Mouse (Mus musculus): Measurements from ENCODE around the gene Tpp1.
"Not testable (repeated sequence)": the region's sequence is repeated elsewhere in the genome, so short reads cannot be mapped to it uniquely, and the experiment has no call there.

Gene Tpp1

GRCm38 (mm10) chr7:105762517-105763270, 10.7 kb upstream of the Tpp1 start:
- DNase-seq (ENCODE audit: inconsistent age in 2 of 2, low spot score in 1 of 2): no peak

GRCm38 (mm10) chr7:105761813-105762484, 9.9 kb upstream of the Tpp1 start:
- DNase-seq (ENCODE audit: inconsistent age in 2 of 2, low spot score in 1 of 2): peak in 1 of 2 experiments; percentile 54

GRCm38 (mm10) chr7:105753281-105753680, 1.2 kb upstream of the Tpp1 start:
- DNase-seq (ENCODE audit: inconsistent age in 2 of 2, low spot score in 1 of 2): no peak

DNA sequence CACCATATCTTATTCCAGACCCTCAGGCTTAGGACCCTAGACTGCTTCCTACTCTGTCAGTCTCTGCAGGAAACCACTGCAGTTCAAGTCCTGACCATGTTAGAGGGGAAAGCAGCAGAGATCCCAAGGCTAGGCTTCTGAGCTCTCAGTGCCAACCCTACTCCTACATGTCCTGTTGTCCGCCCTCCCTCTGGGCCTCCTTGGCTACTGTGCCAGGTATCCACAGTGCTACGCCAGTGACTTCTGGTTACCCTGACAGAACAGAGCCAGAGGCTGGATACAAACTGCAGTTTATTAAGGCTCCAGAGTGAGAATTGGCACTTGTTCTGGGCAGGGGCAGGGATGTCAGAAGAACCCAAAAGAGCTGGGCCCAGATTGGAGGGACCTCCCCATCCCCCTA, 681 bp upstream of the Tpp1 start:
- peak in 1 of 2 experiments; percentile 51 for DNase-seq (ENCODE audit: inconsistent age in 2 of 2, low spot score in 1 of 2)

DNA sequence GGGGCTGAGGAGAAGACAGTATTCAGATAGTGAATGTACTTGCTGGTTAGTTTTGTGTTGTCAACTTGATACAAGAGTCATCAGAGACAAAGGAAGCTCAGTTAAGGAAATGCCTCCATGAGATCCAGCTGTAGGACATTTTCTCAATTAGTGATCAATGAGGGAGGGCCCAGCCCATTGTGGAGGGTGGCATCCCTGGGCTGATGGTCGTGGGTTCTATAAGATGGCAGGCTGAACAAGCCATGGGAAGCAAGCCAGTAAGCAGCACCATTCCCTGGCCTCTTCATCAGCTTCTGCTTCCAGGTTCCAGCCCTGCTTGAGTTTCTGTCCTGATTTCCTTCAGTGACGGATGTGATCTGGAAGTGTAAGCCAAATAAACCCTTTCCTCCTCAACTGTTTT, 4.3 kb downstream of the Tpp1 start:
- DNase-seq (ENCODE audit: inconsistent age in 2 of 2, low spot score in 1 of 2): no peak

DNA sequence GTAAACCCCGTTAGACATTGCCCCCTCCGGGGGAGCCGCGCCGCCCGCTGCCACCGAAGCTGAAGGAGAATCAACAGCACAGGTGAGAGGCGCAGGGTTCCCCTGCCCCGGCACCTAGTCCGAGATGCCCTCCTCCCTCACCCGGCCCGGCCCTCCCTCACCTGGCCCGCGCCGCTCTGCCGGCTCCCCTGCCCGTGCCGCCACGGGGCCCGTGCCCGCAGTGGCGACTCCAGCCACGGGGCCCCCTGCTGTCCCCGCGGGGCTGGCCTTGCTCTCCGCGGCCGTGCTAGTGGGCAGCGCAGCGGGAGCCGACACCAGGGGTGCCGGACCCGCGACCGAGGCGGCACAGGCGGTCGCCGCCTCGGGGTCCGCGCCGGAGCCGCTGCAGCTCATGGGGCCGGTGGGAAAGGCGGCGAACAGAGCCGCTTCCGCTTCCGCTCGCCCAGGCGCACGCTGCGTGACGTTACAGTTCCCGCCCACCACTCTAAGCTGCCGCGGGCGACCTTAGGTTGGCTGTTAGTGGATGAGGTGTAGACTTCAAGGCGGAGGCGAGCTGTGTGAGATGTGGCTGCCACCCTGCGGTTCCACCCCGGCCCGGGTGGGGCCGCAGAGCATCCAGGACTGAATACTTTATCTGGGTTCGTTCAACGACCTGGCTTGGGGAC, 8.0 kb downstream of the Tpp1 start, which contains the start of gene Taf10:
Gene Taf10 (minus strand): TSS at position 436 of the 665 bp plus-strand sequence.
- DNase-seq (ENCODE audit: inconsistent age in 2 of 2, low spot score in 1 of 2): peak; percentile 90 to 96

DNA sequence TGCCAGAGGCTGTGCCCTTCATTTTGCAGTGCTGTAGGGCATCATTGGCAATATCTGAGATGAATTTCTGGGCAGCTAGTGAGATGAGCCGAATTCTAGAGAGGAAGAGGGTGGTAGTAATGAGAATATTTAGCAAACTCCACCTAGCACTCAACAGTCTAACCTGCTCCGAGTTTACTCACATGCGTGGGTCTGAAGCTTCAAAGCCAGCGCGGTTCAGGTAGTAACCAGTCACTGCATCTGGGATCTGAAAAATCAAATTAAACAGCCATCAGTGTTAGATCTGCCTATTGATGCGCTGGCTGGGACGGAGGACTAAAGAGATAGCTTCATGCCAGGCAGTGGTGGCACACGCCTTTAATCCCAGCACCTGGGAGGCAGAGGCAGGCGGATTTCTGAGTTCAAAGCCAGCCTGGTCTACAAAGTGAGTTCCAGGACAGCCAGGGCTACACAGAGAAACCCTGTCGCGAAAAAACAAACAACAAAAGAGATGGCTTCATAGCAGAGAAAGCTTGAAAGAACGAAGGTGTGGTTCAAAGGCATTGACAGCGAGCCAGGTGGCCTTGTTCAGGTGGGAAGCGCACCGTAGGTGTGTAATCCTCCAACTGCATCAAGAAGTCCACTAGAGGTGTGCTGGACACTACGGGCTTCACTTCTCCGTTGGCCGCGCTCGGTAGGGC, 8.6 kb downstream of the Tpp1 start:
- not testable (repeated sequence) for DNase-seq (ENCODE audit: inconsistent age in 2 of 2, low spot score in 1 of 2)

- DNase-seq (ENCODE audit: inconsistent age in 2 of 2, low spot score in 1 of 2): peak in 1 of 2 experiments; percentile 44
These were observed 9.4 kb downstream of the Tpp1 start for GRCm38 (mm10) chr7:105742539-105743215.

DNA sequence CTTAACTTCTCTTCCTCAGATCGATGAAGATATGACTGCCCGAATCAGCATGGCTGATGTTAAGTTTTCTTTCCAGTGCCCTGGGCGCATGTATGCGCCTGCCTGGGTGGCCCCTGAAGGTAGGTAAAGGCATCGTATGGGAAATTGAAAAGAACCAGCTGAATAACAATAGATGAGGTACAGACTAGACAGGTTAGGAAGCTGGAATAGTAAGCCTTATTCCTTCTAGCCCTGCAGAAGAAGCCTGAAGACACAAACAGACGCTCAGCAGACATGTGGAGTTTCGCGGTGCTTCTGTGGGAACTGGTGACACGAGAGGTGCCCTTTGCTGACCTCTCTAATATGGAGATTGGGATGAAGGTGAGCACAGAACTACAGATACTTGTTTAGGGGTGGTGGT, 10.1 kb downstream of the Tpp1 start:
- no peak for DNase-seq (ENCODE audit: inconsistent age in 2 of 2, low spot score in 1 of 2)

DNA sequence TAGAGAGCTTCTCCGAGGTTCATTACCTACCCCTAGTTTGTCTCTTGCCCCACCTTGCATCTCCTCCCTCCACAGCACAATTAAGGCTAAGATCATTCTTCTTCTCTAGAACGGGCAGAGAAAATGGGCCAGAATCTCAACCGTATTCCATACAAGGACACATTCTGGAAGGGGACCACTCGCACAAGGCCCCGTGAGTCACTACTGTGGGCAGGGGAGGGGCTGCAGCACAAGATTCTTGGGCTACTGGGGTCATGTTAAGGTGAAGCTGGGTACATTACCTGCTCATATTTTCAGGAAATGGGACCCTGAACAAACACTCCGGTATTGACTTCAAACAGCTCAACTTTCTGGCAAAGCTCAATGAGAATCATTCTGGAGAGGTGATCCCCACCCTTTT, 11.2 kb downstream of the Tpp1 start:
- DNase-seq (ENCODE audit: inconsistent age in 2 of 2, low spot score in 1 of 2): no peak

GRCm38 (mm10) chr7:105740089-105740795, 11.8 kb downstream of the Tpp1 start:
- no peak for DNase-seq (ENCODE audit: inconsistent age in 2 of 2, low spot score in 1 of 2)

DNA sequence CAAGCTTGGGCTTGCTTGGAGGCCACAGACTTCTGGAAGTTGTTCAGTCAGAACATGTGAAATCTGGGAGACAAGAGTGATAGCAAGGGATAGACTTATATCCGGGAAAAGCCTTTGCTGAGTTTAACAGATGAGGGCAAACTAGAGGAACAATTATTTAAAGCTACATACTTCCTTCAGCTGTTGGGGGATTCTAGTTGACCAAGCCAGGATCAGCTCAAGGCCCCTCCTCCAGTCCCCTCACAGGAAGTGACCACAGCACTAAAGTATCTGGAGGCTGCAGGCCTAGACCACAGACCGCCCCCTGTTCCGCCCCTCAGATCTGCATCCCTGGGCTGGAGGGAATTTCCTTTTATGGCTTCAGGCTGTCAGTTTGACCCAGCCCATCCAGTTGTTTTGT, 13.1 kb downstream of the Tpp1 start:
- peak; percentile 70 to 78 for DNase-seq (ENCODE audit: inconsistent age in 2 of 2, low spot score in 1 of 2)

GRCm38 (mm10) chr7:105738286-105738685, 13.7 kb downstream of the Tpp1 start:
- DNase-seq (ENCODE audit: inconsistent age in 2 of 2, low spot score in 1 of 2): no peak

DNA sequence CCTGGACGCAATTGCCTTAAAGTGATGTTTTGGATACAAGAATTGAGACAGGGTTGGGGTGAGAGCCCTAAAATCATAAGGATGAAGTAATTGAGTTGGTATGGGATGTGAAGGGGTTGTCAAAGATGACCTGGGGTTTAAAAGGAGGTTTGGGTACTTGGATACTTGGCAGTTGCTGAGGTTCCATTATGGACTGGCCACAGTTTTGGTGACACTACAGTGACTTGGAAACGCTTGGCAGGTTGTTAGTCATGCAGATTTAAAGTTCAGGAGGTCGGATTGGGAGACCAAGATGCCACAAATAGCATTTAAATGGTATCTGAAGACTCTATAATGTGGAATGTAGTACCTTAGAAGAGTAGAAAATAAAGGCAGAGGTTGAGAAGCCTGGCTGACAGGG, 14.4 kb downstream of the Tpp1 start:
- DNase-seq (ENCODE audit: inconsistent age in 2 of 2, low spot score in 1 of 2): peak; percentile 15 to 56

DNA sequence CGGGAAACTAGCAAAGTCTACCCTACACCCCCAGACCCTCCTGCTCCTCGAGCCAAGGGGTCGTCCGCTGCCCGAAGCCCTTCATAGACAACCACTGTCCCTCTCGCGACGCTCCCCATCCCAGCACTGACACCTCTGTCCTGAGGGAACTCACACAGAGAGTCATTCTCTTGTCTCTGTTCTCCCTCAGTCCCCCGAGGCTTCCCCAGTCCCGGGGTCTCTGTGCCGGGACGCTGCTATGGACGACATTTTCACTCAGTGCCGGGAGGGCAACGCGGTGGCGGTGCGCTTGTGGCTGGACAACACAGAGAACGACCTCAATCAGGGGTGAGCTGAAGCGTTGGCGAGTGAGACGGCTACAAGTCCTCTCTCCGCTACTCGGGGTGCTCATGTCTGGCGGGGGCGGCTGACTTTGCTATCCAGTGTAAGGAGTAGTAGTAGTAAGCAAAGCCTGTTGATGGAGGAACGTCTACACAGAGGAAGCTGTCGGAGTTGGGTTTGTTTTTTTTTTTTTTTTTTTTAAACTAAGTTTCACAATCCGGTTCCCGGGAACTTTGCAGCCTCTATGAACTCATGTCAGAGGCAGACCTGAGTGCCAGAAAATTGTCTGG, 15.0 kb downstream of the Tpp1 start, which contains the start of gene Rrp8:
Gene Rrp8 (minus strand): TSS at position 475 of the 611 bp plus-strand sequence.
- DNase-seq (ENCODE audit: inconsistent age in 2 of 2, low spot score in 1 of 2): peak; percentile 72 to 89

- DNase-seq (ENCODE audit: inconsistent age in 2 of 2, low spot score in 1 of 2): peak; percentile 96 to 98
These were observed 15.7 kb downstream of the Tpp1 start, which contains the start of gene Ilk for GRCm38 (mm10) chr7:105736264-105736901. Ilk (plus strand) TSS chr7:105736592.

DNA sequence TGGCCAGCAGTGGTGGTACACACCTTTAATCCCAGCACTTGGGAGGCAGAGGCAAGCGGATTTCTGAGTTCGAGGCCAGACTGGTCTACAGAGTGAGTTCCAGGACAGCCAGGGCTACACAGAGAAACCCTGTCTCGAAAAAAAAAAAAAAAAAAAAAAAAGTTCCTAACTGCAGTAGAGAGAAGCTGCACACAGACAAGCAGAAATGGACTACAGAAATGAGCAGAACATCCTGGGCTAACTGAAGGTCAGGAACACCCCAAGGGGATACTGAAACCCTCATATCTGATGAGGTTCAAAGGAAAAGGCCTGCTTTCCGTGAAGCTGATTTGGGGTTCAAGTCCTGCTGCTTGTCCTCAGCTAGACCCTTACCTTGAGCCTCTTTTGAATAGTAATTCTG, 16.6 kb downstream of the Tpp1 start:
- DNase-seq (ENCODE audit: inconsistent age in 2 of 2, low spot score in 1 of 2): peak in 1 of 2 experiments; percentile 17

GRCm38 (mm10) chr7:105734826-105735225, 17.2 kb downstream of the Tpp1 start:
- no peak for DNase-seq (ENCODE audit: inconsistent age in 2 of 2, low spot score in 1 of 2)

DNA sequence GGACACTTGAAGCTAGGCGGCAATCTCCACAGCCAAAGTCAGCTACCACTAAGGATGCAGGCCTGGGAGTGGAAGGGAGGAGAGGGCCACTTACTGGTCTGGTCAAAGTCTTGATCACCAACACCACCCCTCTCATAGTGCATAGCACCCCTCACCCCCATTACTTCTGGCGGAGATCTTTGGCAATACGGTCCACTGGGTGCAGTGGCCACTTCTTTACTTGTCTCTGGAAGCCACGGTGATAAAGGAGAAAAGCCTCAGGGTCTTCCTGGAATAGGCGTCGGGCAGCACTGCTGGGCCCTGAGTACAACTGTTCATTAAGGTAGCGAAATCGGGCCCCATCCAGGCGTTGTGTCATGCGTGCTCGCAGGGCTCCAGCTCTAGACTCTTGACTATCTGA, 18.2 kb downstream of the Tpp1 start:
- no peak for DNase-seq (ENCODE audit: inconsistent age in 2 of 2, low spot score in 1 of 2)
